Mouse (Mus musculus) liver, embryonic 11.5 days (tissue): Measurements from ENCODE around the gene Sf3b2. TPM values are rescaled to one million over a fixed set of nuclear protein-coding genes. Genes with fewer than 3 reads are reported as not detected.
"Not testable (repeated sequence)": the region's sequence is repeated elsewhere in the genome, so short reads cannot be mapped to it uniquely, and the experiment has no call there.

Experiments used
- ATAC-seq: fragments of 200-750 bp; cut with Nextera tagmentation; replicated peaks from 2 replicates; pipeline ENCODE4 v1.8.0; 2017; ENCODE audit warnings: moderate number of reproducible peaks, mild to moderate bottlenecking, moderate TSS enrichment, moderate library complexity; ENCODE audit not compliant: low FRiP score
- DNase-seq: peaks from one replicate; pipeline ENCODE4 v3.0.0-alpha.2; 2017; ENCODE audit warnings: low spot score
- H3K27ac ChIP-seq: fragments of 300-500 bp; sonication (generic); 2 replicates; pipeline ENCODE4 v1.5.1; 2014; ENCODE audit warnings: mild to moderate bottlenecking, low read depth, low read length, control low read depth
- H3K27me3 ChIP-seq: fragments of 300-500 bp; sonication (generic); replicated peaks from 2 replicates; pipeline ENCODE4 v1.6.1; 2014; ENCODE audit warnings: low read length, mixed read lengths; ENCODE audit not compliant: control insufficient read depth, insufficient read depth
- H3K36me3 ChIP-seq: fragments of 300-500 bp; sonication (generic); 2 replicates; pipeline ENCODE4 v1.6.1; 2014; ENCODE audit warnings: mild to moderate bottlenecking, low read length, moderate library complexity, mixed read lengths; ENCODE audit not compliant: control insufficient read depth, insufficient read depth
- H3K4me1 ChIP-seq: fragments of 300-500 bp; sonication (generic); replicated peaks from 2 replicates; pipeline ENCODE4 v1.6.1; 2014; ENCODE audit warnings: low read length, mixed read lengths; ENCODE audit not compliant: control insufficient read depth, insufficient read depth
- H3K4me2 ChIP-seq: fragments of 300-500 bp; sonication (generic); 2 replicates; pipeline ENCODE4 v1.6.1; 2014; ENCODE audit warnings: mild to moderate bottlenecking, control low read depth, moderate library complexity
- H3K4me3 ChIP-seq: fragments of 300-500 bp; sonication (generic); 2 replicates; pipeline ENCODE4 v1.5.1; 2014; ENCODE audit warnings: low read depth, low read length, control low read depth
- H3K9ac ChIP-seq: fragments of 300-500 bp; sonication (generic); 2 replicates; pipeline ENCODE4 v1.6.1; 2014; ENCODE audit warnings: low read depth, low read length, control low read depth
- H3K9me3 ChIP-seq: fragments of 300-500 bp; sonication (generic); 2 replicates; pipeline ENCODE4 v1.6.1; 2016; ENCODE audit warnings: low read length, inconsistent platforms, mixed read lengths; ENCODE audit not compliant: control insufficient read depth
- WGBS: fragments of 180-500 bp; shearing (Covaris S2); extraction: QIAGEN DNeasy Blood & Tissue Kit; methylation state at CpG from one replicate; pipeline ENCODE4 v1.1.7; 2014; 5-methylcytosine and 5-hydroxymethylcytosine counted together
- polyA plus RNA-seq: library from polyadenylated mRNA; unstranded; fragments of >200 nt; fragmentation: Nextera tagmentation; extraction: Ambion mirVana; gene quantifications from 2 replicates; pipeline ENCODE4 v1.2.1, GENCODE M21; 2014

The Sf3b2 gene
- polyA plus RNA-seq, 1 experiment from 2014 or later: 285 TPM

DNA sequence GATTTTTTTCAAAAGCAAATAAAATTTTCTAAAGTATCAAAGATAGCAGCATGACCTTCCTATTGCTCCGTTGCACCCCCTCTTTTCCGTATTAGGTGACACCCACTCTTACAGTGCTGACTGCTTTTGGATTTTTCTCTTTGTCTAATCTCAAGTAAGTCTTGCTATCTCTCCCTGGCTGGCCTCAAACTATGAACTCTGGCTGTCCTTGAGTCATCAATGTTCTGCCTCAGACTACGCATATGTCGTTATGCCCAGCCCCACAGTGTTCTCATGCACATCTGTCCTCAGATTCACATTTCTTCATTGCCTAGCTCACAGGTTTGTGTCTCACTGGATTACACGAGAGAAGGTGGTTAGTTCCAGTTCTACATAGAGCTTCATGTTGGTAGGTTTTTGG, 25.9 kb downstream of the Sf3b2 start:
- Histone ChIP-seq H3K36me3 (peaks cover 6% of the 10 kb centered on the region), H3K4me2 (peak overlapping the region; percentile 55), H3K4me1 (peaks cover 50% of the 10 kb centered on the region), H3K4me3 (no peak overlapping the region), H3K9me3 (no peaks in the 10 kb centered on the region), H3K27me3 (no peaks in the 10 kb centered on the region), H3K9ac (no peak overlapping the region), H3K27ac (peak overlapping the region; percentile 49; the same call in 1 of the 2 replicates)
- no peak for DNase-seq
- 47% methylated on average over 5 of the region's 5 CpGs for WGBS
- 0 out of 2 replicates have a peak, but pooled peaks have one; percentile 24 for ATAC-seq

- peak overlapping the region; percentile 55 for H3K4me2 ChIP-seq
- H3K27ac ChIP-seq: peak overlapping the region; percentile 91
- no peaks in the 10 kb centered on the region for H3K9me3 ChIP-seq
- H3K4me3 ChIP-seq: no peak overlapping the region
- DNase-seq (no peak), ATAC-seq (peak; percentile 23)
- peaks cover 45% of the 10 kb centered on the region for H3K4me1 ChIP-seq
- 45% methylated on average over 3 of the region's 3 CpGs for WGBS
- peaks cover under 1% of the 10 kb centered on the region; the same call in 1 of the 2 replicates for H3K36me3 ChIP-seq
- H3K9ac ChIP-seq: peak overlapping the region; percentile 40
- no peaks in the 10 kb centered on the region for H3K27me3 ChIP-seq
These were observed 26.4 kb downstream of the Sf3b2 start for GRCm38 (mm10) chr19:5268875-5269274.

- ATAC-seq: peak; percentile 40; the same call in 1 of the 2 replicates
- peak overlapping the region; percentile 73 for H3K27ac ChIP-seq
These were observed 27.2 kb downstream of the Sf3b2 start for GRCm38 (mm10) chr19:5268017-5268416.

DNA sequence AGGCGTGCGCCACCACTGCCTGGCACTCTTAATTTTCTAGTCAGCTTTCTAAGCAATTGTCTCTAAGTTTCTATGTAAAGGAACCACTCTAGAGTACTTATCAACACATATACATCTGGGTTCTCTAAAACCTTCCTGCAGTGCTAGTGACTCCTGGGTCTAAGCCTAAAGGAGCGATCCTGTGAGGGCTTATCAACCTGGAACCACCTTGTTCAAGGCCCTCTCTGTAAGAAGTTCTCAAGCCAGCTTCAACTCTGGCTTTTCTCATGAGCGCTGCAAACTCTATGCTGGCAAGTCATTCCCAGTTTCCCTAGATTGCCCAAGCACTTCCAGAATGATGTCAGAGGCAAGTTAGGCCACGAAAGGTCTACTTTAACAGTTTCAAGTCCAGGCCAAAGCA, 28.2 kb downstream of the Sf3b2 start:
- Histone ChIP-seq H3K4me3 (no peak overlapping the region), H3K9me3 (no peaks in the 10 kb centered on the region), H3K36me3 (no peaks in the 10 kb centered on the region), H3K4me2 (peak overlapping the region; percentile 40), H3K27ac (peak overlapping the region; percentile 73), H3K27me3 (no peaks in the 10 kb centered on the region), H3K4me1 (peaks cover 38% of the 10 kb centered on the region), H3K9ac (peak overlapping the region; percentile 26; the same call in 1 of the 2 replicates)
- ATAC-seq (peak; percentile 86), DNase-seq (no peak)
- 70% methylated on average over 5 of the region's 5 CpGs for WGBS

More at GRCm38 (mm10) chr19:5268017-5268416, 27.2 kb downstream of the Sf3b2 start:
- no peak overlapping the region for H3K9ac ChIP-seq
- no peaks in the 10 kb centered on the region for H3K27me3 ChIP-seq
- no peaks in the 10 kb centered on the region for H3K9me3 ChIP-seq
- H3K4me3 ChIP-seq: no peak overlapping the region
- no peaks in the 10 kb centered on the region for H3K36me3 ChIP-seq
- H3K4me2 ChIP-seq: peak overlapping the region; percentile 16; the same call in 1 of the 2 replicates
- DNase-seq: no peak
- peaks cover 40% of the 10 kb centered on the region for H3K4me1 ChIP-seq

GRCm38 (mm10) chr19:5257140-5257539, 38.1 kb downstream of the Sf3b2 start:
- Histone ChIP-seq H3K9ac (no peak overlapping the region), H3K4me3 (no peak overlapping the region), H3K4me1 (0 out of 2 replicates have a peak, but pooled peaks cover 7% of the 10 kb centered on the region), H3K27ac (no peak overlapping the region), H3K36me3 (no peaks in the 10 kb centered on the region), H3K9me3 (no peaks in the 10 kb centered on the region), H3K4me2 (no peak overlapping the region), H3K27me3 (no peaks in the 10 kb centered on the region)
- WGBS: 25% methylated on average over 3 of the region's 3 CpGs
- no peak for ATAC-seq
- DNase-seq: no peak

DNA sequence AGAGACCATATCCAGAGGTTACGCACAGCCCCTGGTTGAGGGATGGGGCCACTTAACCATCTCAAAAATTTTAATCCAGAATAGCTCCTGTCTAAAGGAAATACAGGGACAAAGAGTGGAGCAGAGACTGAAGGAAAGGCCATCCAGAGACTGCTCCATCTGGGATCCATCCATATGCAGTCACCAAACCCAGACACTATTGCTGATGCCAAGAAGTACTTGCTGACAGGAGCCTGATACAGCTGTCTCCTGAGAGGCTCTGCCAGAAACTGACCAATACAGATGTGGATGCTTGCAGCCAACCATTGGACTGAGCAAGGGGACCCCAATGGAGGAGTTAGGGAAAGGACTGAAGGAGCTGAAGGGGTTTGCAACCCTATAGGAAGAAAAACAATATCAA, 58.3 kb downstream of the Sf3b2 start:
- H3K9me3 ChIP-seq, H3K4me3 ChIP-seq, H3K36me3 ChIP-seq, H3K27ac ChIP-seq, H3K9ac ChIP-seq, DNase-seq, ATAC-seq, H3K4me2 ChIP-seq, H3K4me1 ChIP-seq, H3K27me3 ChIP-seq: not testable (repeated sequence)
- 83% methylated on average over 1 of the region's 1 CpGs for WGBS

GRCm38 (mm10) chr19:5232696-5233095, 62.6 kb downstream of the Sf3b2 start:
- no peaks in the 10 kb centered on the region for H3K27me3 ChIP-seq
- H3K4me1 ChIP-seq: no peaks in the 10 kb centered on the region
- DNase-seq: no peak
- H3K36me3 ChIP-seq: no peaks in the 10 kb centered on the region
- no peak overlapping the region for H3K27ac ChIP-seq
- no peak overlapping the region for H3K4me3 ChIP-seq
- 92% methylated on average over 4 of the region's 4 CpGs for WGBS
- ATAC-seq: no peak
- H3K9ac ChIP-seq: no peak overlapping the region
- no peak overlapping the region for H3K4me2 ChIP-seq
- no peaks in the 10 kb centered on the region for H3K9me3 ChIP-seq

GRCm38 (mm10) chr19:5230110-5230509, 65.1 kb downstream of the Sf3b2 start:
- 78% methylated on average over 2 of the region's 2 CpGs for WGBS
- no peak overlapping the region for H3K27ac ChIP-seq
- H3K36me3 ChIP-seq: no peaks in the 10 kb centered on the region
- H3K9ac ChIP-seq: no peak overlapping the region
- H3K4me2 ChIP-seq: no peak overlapping the region
- H3K27me3 ChIP-seq: no peaks in the 10 kb centered on the region
- no peaks in the 10 kb centered on the region for H3K9me3 ChIP-seq
- ATAC-seq: no peak
- DNase-seq: no peak
- no peaks in the 10 kb centered on the region for H3K4me1 ChIP-seq
- no peak overlapping the region for H3K4me3 ChIP-seq

DNA sequence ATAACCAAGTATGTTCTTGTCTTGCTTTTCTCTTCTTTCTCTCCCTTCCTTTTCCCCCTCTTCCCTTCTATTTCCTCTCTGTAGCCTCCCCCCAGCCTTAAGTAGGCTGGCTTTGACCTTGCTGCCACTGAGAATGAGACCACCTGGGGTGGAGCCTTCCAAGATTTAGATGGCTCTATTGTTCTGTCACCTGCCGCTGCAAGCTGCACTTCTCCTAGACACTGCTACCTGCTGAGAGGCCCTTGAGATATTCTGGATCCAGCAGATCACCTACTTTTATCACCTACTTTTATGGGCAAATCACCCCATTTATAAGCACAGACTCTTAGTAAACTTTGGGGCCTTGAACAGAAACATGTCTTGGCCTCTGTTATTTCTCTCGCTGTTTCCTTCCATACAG, 70.6 kb downstream of the Sf3b2 start:
- H3K4me1 ChIP-seq: no peaks in the 10 kb centered on the region
- no peaks in the 10 kb centered on the region for H3K9me3 ChIP-seq
- H3K9ac ChIP-seq: no peak overlapping the region
- no peak for DNase-seq
- no peak overlapping the region for H3K27ac ChIP-seq
- H3K4me2 ChIP-seq: no peak overlapping the region
- no peaks in the 10 kb centered on the region for H3K36me3 ChIP-seq
- H3K27me3 ChIP-seq: no peaks in the 10 kb centered on the region
- 78% methylated on average over 2 of the region's 2 CpGs for WGBS
- H3K4me3 ChIP-seq: no peak overlapping the region
- ATAC-seq: no peak
